Mouse (Mus musculus) midbrain, postnatal 0 days (tissue): ENCODE results near the gene Tdrd3. TPM values are rescaled to one million over a fixed set of nuclear protein-coding genes. Genes with fewer than 3 reads are reported as not detected.

Experiments
- ATAC-seq: fragments of 200-750 bp; cut with Nextera tagmentation; 2 replicates; pipeline ENCODE4 v1.8.0; 2017; ENCODE audit warnings: moderate number of reproducible peaks, mild to moderate bottlenecking, moderate TSS enrichment, moderate library complexity; ENCODE audit not compliant: low FRiP score
- DNase-seq: peaks from one replicate; pipeline ENCODE4 v3.0.0-alpha.2; 2015; ENCODE audit warnings: low spot score
- H3K27ac ChIP-seq: fragments of 300-500 bp; sonication (generic); 2 replicates; pipeline ENCODE4 v1.5.1; 2014; ENCODE audit warnings: low read depth, mild to moderate bottlenecking, low read length, mixed read lengths
- H3K27me3 ChIP-seq: fragments of 300-500 bp; sonication (generic); 2 replicates; pipeline ENCODE4 v1.6.1; 2014; ENCODE audit warnings: low read length, control low read depth, mixed read lengths; ENCODE audit not compliant: insufficient read depth
- H3K36me3 ChIP-seq: fragments of 300-500 bp; sonication (generic); 2 replicates; pipeline ENCODE4 v1.6.1; 2014; ENCODE audit warnings: low read length, control low read depth, mixed read lengths; ENCODE audit not compliant: insufficient read depth
- H3K4me1 ChIP-seq: fragments of 300-500 bp; sonication (generic); 2 replicates; pipeline ENCODE4 v1.6.1; 2014; ENCODE audit warnings: mild to moderate bottlenecking, control low read depth, antibody characterized with exemption, low read length, mixed read lengths; ENCODE audit not compliant: insufficient read depth
- H3K4me2 ChIP-seq: fragments of 300-500 bp; sonication (generic); 2 replicates; pipeline ENCODE4 v1.6.1; 2014; ENCODE audit warnings: low read depth, mild to moderate bottlenecking, low read length, mixed read lengths; ENCODE audit not compliant: poor library complexity, severe bottlenecking
- H3K4me3 ChIP-seq: fragments of 300-500 bp; sonication (generic); 2 replicates; pipeline ENCODE4 v1.5.1; 2014; ENCODE audit warnings: low read depth, mild to moderate bottlenecking, low read length, moderate library complexity
- H3K9ac ChIP-seq: fragments of 300-500 bp; sonication (generic); replicated peaks from 2 replicates; pipeline ENCODE4 v1.6.1; 2014; ENCODE audit warnings: mild to moderate bottlenecking, low read length, moderate library complexity, mixed read lengths; ENCODE audit not compliant: poor library complexity, severe bottlenecking
- H3K9me3 ChIP-seq: fragments of 300-500 bp; sonication (generic); 2 replicates; pipeline ENCODE4 v1.6.1; 2016; ENCODE audit warnings: low read length, control low read depth
- CTCF ChIP-seq: IDR thresholded peaks from 2 replicates; pipeline ENCODE4 v1.5.1; 2016; ENCODE audit warnings: antibody characterized with exemption, mild to moderate bottlenecking
- WGBS: fragments of 180-500 bp; shearing (Covaris S2); extraction: QIAGEN DNeasy Blood & Tissue Kit; methylation state at CpG from one replicate; pipeline ENCODE4 v1.1.7; 2014; 5-methylcytosine and 5-hydroxymethylcytosine counted together
- polyA plus RNA-seq: library from polyadenylated mRNA; unstranded; fragments of >200 nt; fragmentation: Nextera tagmentation; extraction: Ambion mirVana; gene quantifications from 2 replicates; pipeline ENCODE4 v1.2.1, GENCODE M21; 2015
- total RNA-seq: library from RNA; depleted of rRNA; stranded (reverse); fragments of >200 nt; gene quantifications from 2 replicates; pipeline ENCODE4 v1.2.3, GENCODE M21; 2014

Gene Tdrd3
- total and polyA plus RNA-seq, 2 experiments from 2014 or later, result 25.7 to 31.1 TPM

- peak; percentile 43 for DNase-seq
- Histone ChIP-seq H3K9me3 (no peaks in the 10 kb centered on the region), H3K4me3 (no peak overlapping the region), H3K4me2 (no peak overlapping the region), H3K27ac (no peak overlapping the region), H3K9ac (no peak overlapping the region), H3K36me3 (no peaks in the 10 kb centered on the region), H3K27me3 (no peaks in the 10 kb centered on the region), H3K4me1 (no peaks in the 10 kb centered on the region)
- TF ChIP-seq CTCF, result peak; percentile 79
- ATAC-seq, result peak; percentile 48
- WGBS, result 11% methylated on average over 3 of the region's 3 CpGs
These were observed 150.6 kb downstream of the Tdrd3 start for GRCm38 (mm10) chr14:87567034-87567461.

- DNase-seq (peak; percentile 47), ATAC-seq (peak; percentile 49; the same call in 1 of the 2 replicates)
- no peaks in the 10 kb centered on the region for H3K4me1 ChIP-seq
- peak overlapping the region; percentile 36 for H3K4me3 ChIP-seq
- TF ChIP-seq CTCF, result 0 out of 2 replicates have a peak, but pooled peaks have one; percentile 16
- peak overlapping the region; percentile 59 for H3K27ac ChIP-seq
- 10% methylated on average over 20 of the region's 20 CpGs for WGBS
- peak overlapping the region; percentile 67 for H3K4me2 ChIP-seq
- no peaks in the 10 kb centered on the region for H3K27me3 ChIP-seq
- H3K9ac ChIP-seq, result peak overlapping the region; percentile 36
- no peaks in the 10 kb centered on the region for H3K9me3 ChIP-seq
- H3K36me3 ChIP-seq, result no peaks in the 10 kb centered on the region
These were observed 151.4 kb downstream of the Tdrd3 start for GRCm38 (mm10) chr14:87567626-87568446.

GRCm38 (mm10) chr14:87568447-87568908 lies 152.0 kb downstream of the Tdrd3 start:
- H3K36me3 ChIP-seq, result no peaks in the 10 kb centered on the region
- ATAC-seq (peak; percentile 42), DNase-seq (peak; percentile 77)
- WGBS, result 3% methylated on average over 15 of the region's 15 CpGs
- H3K27me3 ChIP-seq, result no peaks in the 10 kb centered on the region
- H3K9me3 ChIP-seq, result no peaks in the 10 kb centered on the region
- H3K27ac ChIP-seq, result peak overlapping the region; percentile 59
- no peak for TF ChIP-seq CTCF
- H3K4me3 ChIP-seq, result peak overlapping the region; percentile 36
- no peaks in the 10 kb centered on the region for H3K4me1 ChIP-seq
- H3K4me2 ChIP-seq, result peak overlapping the region; percentile 67
- peak overlapping the region; percentile 36 for H3K9ac ChIP-seq

- ATAC-seq (no peak), DNase-seq (no peak)
- H3K27ac ChIP-seq, result 0 out of 2 replicates have a peak overlapping the region, but pooled peaks have one; percentile 12
- H3K4me3 ChIP-seq, result no peak overlapping the region
- no peaks in the 10 kb centered on the region for H3K9me3 ChIP-seq
- no peaks in the 10 kb centered on the region for H3K36me3 ChIP-seq
- WGBS, result 97% methylated on average over 2 of the region's 2 CpGs
- H3K27me3 ChIP-seq, result no peaks in the 10 kb centered on the region
- H3K9ac ChIP-seq, result no peak overlapping the region
- TF ChIP-seq CTCF, result no peak
- no peaks in the 10 kb centered on the region for H3K4me1 ChIP-seq
- H3K4me2 ChIP-seq, result no peak overlapping the region
These were observed 153.0 kb downstream of the Tdrd3 start for GRCm38 (mm10) chr14:87569471-87569870.

- H3K36me3 ChIP-seq, result no peaks in the 10 kb centered on the region
- H3K4me2 ChIP-seq, result no peak overlapping the region
- no peaks in the 10 kb centered on the region for H3K27me3 ChIP-seq
- DNase-seq (no peak), ATAC-seq (no peak)
- H3K4me3 ChIP-seq, result no peak overlapping the region
- TF ChIP-seq CTCF, result no peak
- no peak overlapping the region for H3K9ac ChIP-seq
- no peaks in the 10 kb centered on the region for H3K9me3 ChIP-seq
- no peak overlapping the region for H3K27ac ChIP-seq
- no peaks in the 10 kb centered on the region for H3K4me1 ChIP-seq
- 75% methylated on average over 5 of the region's 5 CpGs for WGBS
These were observed 156.0 kb downstream of the Tdrd3 start for GRCm38 (mm10) chr14:87572453-87572852.

DNA sequence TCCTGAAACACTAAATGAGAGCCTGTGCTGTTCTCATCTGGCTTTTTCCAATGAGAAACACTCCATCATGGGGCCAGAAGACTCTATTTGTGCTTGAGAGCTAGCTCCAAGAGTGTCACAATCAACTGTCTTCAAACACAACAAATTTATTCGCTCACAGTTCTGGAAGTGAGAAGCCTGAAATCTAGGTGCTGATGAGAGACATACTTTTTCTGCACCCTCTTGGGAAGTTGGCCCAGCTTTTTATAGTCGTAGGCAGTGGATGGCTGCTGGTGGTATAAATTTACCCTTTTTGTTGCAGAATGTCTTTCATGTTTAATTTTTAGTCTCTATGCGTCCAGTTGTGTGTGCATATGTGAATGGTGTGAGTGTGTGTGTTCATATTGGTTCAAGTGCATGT lies 166.2 kb downstream of the Tdrd3 start:
- Histone ChIP-seq H3K9me3 (no peaks in the 10 kb centered on the region), H3K4me1 (no peaks in the 10 kb centered on the region), H3K27me3 (no peaks in the 10 kb centered on the region), H3K4me2 (no peak overlapping the region), H3K4me3 (no peak overlapping the region), H3K9ac (no peak overlapping the region), H3K27ac (no peak overlapping the region), H3K36me3 (no peaks in the 10 kb centered on the region)
- no peak for TF ChIP-seq CTCF
- DNase-seq (no peak), ATAC-seq (no peak)
- WGBS, result 94% methylated on average over 3 of the region's 3 CpGs
